Mouse (Mus musculus): ENCODE data around the gene Cachd1. TPM values are rescaled to one million over a fixed set of nuclear protein-coding genes. Genes with fewer than 3 reads are reported as not detected.

Cachd1 gene
- 0.24 TPM for polyA plus RNA-seq (2017; shearing (Covaris generic))

DNA sequence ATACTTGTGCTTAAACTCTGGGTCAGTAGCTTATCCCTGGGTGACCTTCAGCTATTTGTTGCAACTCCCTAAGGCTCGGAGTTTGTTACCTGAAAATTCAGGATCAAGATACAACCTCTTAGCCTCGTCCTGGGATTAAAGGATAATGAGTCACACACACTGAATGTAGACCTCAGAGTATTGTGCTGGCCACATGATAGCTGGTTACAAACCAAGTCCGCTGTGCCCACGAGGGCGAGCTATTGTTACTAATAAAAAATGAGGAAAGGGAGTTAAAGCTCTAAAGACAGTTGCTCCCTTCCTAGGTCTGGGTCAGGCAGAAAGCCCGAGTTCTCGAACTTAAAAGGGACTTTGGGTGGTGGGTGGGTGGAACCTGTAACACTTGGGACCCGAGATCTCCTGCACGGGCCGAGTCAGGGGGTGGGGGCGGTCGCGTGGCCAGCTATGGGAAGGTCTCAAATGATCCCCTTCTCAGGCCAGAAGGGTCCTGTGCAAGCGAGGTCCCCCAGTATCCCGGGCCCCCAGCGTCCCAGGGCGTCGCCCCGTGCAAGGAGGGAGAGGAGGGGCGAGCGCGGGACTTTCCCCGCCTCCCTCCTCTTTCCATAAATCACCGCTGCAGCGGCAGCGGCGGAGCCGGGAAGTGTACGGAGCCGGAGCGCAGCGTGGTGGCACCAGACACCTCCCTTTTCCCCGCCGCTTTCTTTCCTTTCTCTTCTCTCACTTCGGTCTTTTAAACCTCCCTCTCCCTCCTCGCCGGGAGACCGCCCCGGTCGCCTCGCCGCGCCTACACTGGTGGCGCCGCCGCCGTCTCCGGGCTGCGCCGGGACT lies at the start of gene Cachd1:
TSS of gene Cachd1 (plus strand) at position 633 of the 828 bp plus-strand sequence.

DNA sequence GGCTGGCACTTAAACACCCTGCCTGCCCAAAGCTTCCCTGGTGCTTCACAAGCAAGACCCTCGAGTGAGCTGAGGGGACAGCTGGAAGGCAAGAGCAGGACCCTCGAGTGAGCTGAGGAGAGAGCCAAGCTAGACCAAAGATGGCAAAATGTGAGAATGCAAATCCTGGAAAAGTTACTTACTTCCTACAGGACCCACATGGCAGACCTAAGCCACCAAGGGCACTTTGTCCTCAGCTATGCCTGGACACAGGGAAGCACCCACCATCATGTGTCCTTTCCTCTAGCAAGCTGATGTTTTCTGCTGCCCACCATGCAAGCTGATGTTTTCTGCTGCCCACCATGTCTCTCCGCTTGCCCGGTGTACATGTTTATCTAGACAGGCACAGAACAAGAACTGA lies 244.1 kb downstream of the Cachd1 start, which contains the start of gene Gm10577:
TSS of gene Gm10577 (minus strand) at position 101 of the 400 bp plus-strand sequence.

DNA sequence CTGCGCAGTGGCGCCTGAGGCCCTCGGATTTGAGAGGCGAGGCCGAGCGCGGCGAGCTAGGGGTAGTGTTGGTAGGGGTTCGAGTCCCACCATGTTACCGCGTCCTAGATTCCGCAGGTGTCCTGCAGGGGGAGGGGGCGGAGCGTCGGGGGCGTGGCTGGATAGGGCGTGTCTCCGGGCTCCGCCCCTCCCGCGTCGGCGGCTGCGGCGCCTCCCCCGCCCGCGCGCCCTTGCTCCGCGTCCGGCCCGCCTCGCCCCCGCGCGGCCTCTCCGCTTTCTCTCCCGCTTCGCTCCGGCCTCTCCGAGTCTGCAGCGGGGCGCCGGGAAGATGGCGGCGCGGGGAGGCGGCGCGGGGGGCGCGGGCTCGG lies 292.3 kb downstream of the Cachd1 start, which contains the start of gene Raver2:
TSS of gene Raver2 (plus strand) at position 198 of the 368 bp plus-strand sequence.

Other genes with a start within 250 kb of the Cachd1 start
- not detected for gene Gm10577, start 244.0 kb downstream of the Cachd1 start, polyA plus RNA-seq (2017; shearing (Covaris generic))

Data from effector memory CD4-positive, alpha-beta T cell, adult 5 months (primary cell).